Mouse (Mus musculus) thymus, postnatal 10 days (tissue): Measurements from ENCODE around the gene Gbx1.

ENCODE experiments used
- DNase-seq, 2 experiments: peaks; one replicate each; pipeline ENCODE4 v3.0.0; 2021; ENCODE audit warnings: low spot score in 2 of 2

Gene Gbx1

GRCm38 (mm10) chr5:24525360-24526189 is 1.4 kb downstream of the Gbx1 start:
- no peak for DNase-seq

GRCm38 (mm10) chr5:24524522-24524921 is 2.5 kb downstream of the Gbx1 start:
- no peak for DNase-seq

GRCm38 (mm10) chr5:24523806-24524205 is 3.2 kb downstream of the Gbx1 start:
- DNase-seq, result no peak

GRCm38 (mm10) chr5:24521366-24521765 is 5.6 kb downstream of the Gbx1 start:
- DNase-seq, result no peak

GRCm38 (mm10) chr5:24512271-24512670 is 14.7 kb downstream of the Gbx1 start:
- DNase-seq, result no peak

GRCm38 (mm10) chr5:24510635-24511034 is 16.4 kb downstream of the Gbx1 start:
- DNase-seq, result peak in 1 of 2 experiments; percentile 27

GRCm38 (mm10) chr5:24508406-24508805 is 18.6 kb downstream of the Gbx1 start:
- no peak for DNase-seq

- DNase-seq, result no peak
Measured at GRCm38 (mm10) chr5:24505513-24505912, 21.5 kb downstream of the Gbx1 start.

DNA sequence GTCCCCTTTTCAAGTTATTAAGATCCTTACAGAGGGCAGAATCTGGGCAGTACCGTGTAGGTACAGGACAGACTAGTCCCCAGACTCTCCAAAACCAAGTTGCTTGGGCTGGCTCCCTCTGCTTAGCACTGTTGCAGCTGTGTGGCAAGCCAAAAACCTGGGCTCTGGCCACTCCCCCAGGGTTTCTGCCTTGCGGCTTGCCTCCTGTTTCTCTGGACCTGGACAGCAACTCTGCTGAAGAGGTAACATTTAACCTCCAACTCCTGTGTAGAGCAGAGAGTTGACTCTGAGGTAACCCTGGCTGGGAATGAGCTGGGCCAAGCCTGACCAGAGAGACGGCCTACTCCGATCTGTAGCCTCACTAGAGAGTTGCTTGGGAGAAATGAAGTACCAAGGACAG is 24.2 kb downstream of the Gbx1 start:
- DNase-seq, result no peak

GRCm38 (mm10) chr5:24500851-24501250 is 26.2 kb downstream of the Gbx1 start:
- DNase-seq, result no peak

- DNase-seq, result no peak
Measured at GRCm38 (mm10) chr5:24499113-24499512, 27.9 kb downstream of the Gbx1 start.

- DNase-seq, result no peak
Measured at GRCm38 (mm10) chr5:24497526-24497925, 29.5 kb downstream of the Gbx1 start.

DNA sequence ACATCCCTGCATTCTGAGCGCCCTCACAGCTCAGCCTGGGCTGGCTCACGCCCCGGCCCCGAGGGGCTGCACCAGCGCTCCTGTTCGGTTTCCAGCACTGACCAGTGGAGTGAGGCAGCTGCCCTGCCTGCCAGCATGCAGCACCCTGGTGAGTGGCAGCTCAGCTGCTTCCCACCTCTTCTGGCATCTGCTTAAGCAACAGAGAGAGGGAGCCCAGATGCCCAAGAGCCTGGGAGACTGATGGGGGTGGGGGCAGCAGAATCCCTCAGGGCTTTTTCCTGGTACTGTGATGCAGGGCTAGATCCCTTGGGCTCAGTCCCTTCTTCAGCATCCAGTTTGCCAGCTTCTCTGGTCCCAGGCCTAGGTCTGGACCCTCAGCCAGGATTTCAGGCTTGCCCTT is 30.2 kb downstream of the Gbx1 start:
- DNase-seq, result no peak

DNA sequence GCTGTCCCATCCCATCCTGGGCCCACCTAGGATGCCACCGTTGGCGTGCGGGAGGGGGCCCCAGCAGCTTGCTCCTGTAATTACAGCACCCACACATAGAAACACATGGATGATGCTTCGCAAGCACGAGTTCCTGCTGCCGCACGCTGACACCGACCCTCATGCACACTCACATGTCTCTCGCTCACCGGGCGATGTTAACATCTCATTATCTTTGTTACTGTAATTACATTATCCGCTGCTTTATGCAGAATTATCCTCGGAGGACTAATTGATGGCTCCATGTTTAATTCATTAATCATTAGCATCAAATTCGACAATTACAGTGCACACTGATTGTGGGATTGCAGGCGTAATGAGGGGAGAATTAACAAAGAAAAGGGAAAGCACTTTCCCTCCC is 32.0 kb downstream of the Gbx1 start:
- no peak for DNase-seq

- DNase-seq, result no peak
Measured at GRCm38 (mm10) chr5:24492546-24493285, 34.3 kb downstream of the Gbx1 start.

- no peak for DNase-seq
Measured at GRCm38 (mm10) chr5:24490413-24490920, 36.5 kb downstream of the Gbx1 start.

DNA sequence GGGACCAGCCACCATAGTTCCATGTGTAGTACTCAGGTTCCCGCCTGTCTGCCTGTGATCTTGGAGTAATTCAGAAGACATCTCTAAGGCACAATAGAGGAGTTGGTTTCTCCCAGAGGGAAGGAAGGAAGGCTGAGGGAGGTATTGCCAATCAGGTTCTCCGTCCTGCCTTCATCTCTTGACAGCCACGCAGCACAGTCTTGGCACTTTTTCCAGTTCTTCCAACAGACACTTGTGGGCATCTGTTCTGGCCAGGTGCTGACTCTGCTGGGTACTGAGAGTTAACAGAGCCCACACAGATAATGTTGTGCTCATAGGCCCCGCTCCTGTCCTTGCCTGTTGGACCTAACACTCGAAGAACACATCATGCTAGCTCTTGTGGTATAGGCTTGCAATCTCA is 40.3 kb downstream of the Gbx1 start:
- DNase-seq, result no peak

DNA sequence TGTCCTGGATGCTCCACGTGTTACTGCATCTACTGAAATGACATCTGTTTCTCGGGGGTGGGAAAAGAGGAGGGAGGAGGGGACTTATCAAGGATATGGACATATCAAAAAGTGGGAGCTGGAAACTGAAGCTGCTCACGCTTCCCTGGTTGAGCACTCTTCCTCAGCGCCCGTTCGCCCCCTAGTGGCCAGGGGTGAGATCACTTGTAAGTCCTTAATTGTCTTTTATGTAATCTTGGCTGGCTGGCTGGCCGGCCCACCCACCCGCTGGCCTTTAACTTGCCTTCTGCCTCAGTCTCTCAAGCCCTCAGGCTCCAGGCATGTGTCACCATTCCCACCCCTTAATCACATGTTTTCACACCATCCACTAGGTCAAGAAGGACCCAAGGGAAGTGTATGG is 40.9 kb downstream of the Gbx1 start:
- DNase-seq, result peak; percentile 29 to 83

DNA sequence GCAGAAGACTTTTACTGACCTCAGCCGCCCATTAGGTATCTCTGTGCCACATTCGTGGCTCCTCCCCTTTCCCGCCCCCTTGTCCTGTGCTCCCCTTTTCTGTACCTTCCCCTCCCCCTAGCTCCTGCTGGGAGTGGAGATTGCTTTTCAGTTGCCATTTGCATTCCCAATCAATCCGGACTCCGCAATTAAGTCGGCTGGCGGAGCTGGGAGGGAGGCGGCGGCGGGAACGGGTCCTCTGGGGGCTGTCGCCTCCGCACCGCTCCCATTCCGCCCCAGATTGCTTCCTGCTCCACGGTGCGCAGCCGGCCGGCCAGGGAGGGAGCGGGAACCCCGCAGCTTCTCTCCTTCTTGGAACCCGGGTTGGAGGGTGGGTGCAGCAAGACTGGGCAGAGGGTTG is 42.0 kb downstream of the Gbx1 start:
- no peak for DNase-seq

DNA sequence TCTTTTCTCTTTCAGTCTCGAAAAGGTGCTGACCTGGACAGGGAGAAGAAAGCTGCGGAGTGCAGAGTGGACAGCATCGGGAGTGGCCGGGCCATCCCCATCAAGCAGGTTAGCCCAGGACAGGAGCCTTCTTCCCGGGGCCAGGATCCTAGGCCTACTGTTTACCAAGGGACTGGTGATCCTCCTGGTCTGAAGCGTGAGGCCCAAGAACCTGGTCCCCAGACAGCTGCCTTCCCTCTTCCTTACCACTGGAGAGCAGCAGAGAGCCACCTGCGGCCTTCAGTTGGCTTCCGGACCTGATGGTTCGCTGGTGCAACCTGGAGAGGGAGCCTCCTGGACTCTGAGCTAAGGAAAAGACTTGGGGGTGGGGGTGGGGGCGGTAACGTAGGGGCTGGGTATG is 43.7 kb downstream of the Gbx1 start:
- peak in 1 of 2 experiments; percentile 45 for DNase-seq

DNA sequence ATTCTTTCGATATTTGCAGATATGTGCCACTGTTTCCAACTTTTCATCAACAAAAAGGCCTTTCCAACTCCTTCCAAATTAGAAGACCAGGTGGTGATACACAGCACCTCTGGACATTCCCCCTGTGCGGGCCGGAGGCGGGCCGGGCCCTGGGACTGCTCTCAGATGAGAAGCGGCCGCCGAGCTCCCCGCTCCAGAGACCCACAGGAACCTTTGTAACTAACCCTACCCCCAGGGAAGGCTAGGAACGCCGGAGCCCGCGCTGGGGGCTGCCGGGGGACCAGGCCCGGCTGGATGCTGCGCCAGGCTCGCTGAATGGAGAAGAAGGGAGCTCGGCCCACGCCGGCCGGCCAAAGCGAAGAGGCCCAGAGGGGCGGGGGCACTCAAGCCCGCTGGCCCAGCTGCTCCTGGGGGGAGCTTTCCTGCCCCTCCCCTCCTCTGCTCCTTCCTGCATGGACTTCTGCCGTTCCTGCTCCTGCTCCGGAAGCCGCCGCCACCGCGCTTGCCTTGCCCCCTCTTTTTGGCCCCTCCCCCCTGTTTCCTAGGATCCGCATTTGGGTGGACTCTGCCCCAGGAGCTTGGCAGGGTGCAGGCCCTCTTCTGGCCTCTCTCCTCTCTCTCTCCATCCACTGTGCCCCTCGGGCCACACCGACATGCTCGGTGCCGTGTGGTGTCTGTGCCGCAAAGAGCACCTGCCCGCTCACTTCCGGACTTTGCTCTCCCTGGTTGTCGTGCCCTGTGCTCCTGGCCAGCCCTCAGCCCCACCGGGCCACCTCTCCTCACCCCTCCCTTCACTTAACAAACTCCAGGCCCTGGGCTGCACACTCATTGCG is 44.5 kb downstream of the Gbx1 start:
- DNase-seq, result no peak

DNA sequence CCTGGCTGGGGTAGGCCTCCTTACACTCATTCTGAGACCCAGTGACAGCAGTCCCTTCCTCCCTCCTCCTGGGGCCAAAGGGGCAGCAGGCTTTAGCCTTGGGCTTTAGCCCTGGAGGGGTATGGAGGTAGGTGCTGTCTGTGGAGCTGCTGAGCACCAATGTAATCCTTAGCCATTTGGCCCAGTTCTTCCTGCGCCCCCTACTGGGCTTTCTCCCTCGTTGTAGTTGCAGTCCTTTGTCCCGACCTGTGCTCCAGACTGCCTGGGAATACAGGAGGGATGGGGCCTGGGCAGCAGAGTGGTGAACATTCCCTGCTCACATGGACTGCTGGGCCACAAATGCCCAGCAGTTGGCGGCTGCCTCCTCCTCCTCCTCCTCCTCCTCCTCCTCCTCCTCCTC is 45.4 kb downstream of the Gbx1 start:
- DNase-seq, result peak in 1 of 2 experiments; percentile 53
